Mouse (Mus musculus) small intestine, adult 2 months (tissue): ENCODE measurements around the gene Bmp5. TPM values are rescaled to one million over a fixed set of nuclear protein-coding genes. Genes with fewer than 3 reads are reported as not detected.

Source experiments
- H3K27ac ChIP-seq: fragments of 200-500 bp; 2 replicates; pipeline ENCODE4 v1.5.1; 2012; ENCODE audit warnings: low read depth, low read length, control low read depth, inconsistent platforms; ENCODE audit not compliant: insufficient read depth
- H3K27me3 ChIP-seq: fragments of 200-500 bp; 2 replicates; pipeline ENCODE4 v1.6.1; 2012; ENCODE audit warnings: mild to moderate bottlenecking, moderate library complexity, low read length, inconsistent platforms; ENCODE audit not compliant: control insufficient read depth, insufficient read depth
- H3K36me3 ChIP-seq: fragments of 200-500 bp; 2 replicates; pipeline ENCODE4 v1.6.1; 2012; ENCODE audit warnings: mild to moderate bottlenecking, low read length, control low read depth, inconsistent platforms; ENCODE audit not compliant: control insufficient read depth, insufficient read depth
- H3K4me1 ChIP-seq: fragments of 200-500 bp; 2 replicates; pipeline ENCODE4 v1.6.1; 2012; ENCODE audit warnings: low read length, inconsistent platforms, mixed read lengths; ENCODE audit not compliant: control insufficient read depth, insufficient read depth, insufficient read length
- H3K4me3 ChIP-seq: fragments of 200-500 bp; 2 replicates; pipeline ENCODE4 v1.5.1; 2012; ENCODE audit warnings: low read depth, mild to moderate bottlenecking, control low read depth, inconsistent platforms, low read length, moderate library complexity
- CTCF ChIP-seq: fragments of 200-500 bp; IDR thresholded peaks from 2 replicates; pipeline ENCODE4 v1.5.1; 2012; ENCODE audit warnings: low read depth, mild to moderate bottlenecking, control low read depth, inconsistent platforms, low read length, moderate library complexity, mixed read lengths; ENCODE audit not compliant: insufficient replicate concordance, insufficient read length; ENCODE audit errors: extremely low read depth
- POLR2A ChIP-seq: fragments of 200-500 bp; IDR thresholded peaks from 2 replicates; pipeline ENCODE4 v1.6.1; 2012; ENCODE audit warnings: low read depth, mild to moderate bottlenecking, control low read depth, inconsistent platforms, low read length, moderate library complexity
- WGBS: fragments of 180-500 bp; shearing (Covaris S2); methylation state at CpG from one replicate; pipeline ENCODE4 v1.1.7; 2018; 5-methylcytosine and 5-hydroxymethylcytosine counted together
- polyA plus RNA-seq: library from polyadenylated mRNA; depleted of rRNA; stranded (reverse); fragments of >200 nt; gene quantifications from 2 replicates; pipeline ENCODE4 v1.2.3, GENCODE M21; 2012

The Bmp5 gene
- polyA plus RNA-seq, 1 experiment, result 1.9 TPM

- H3K27ac ChIP-seq, result no peak overlapping the region
- H3K36me3 ChIP-seq, result no peaks in the 10 kb centered on the region
- H3K27me3 ChIP-seq, result no peaks in the 10 kb centered on the region
- H3K4me3 ChIP-seq, result no peak overlapping the region
- TF ChIP-seq POLR2A (no peak), CTCF (no peak)
- no peaks in the 10 kb centered on the region for H3K4me1 ChIP-seq
- 63% methylated on average over 3 of the region's 3 CpGs for WGBS
Observed at GRCm38 (mm10) chr9:75839450-75839849, 64.3 kb downstream of the Bmp5 start.

GRCm38 (mm10) chr9:75840841-75841240, 65.7 kb downstream of the Bmp5 start:
- 77% methylated on average over 6 of the region's 6 CpGs for WGBS
- TF ChIP-seq CTCF (no peak), POLR2A (no peak)
- Histone ChIP-seq H3K27ac (no peak overlapping the region), H3K4me3 (no peak overlapping the region), H3K4me1 (no peaks in the 10 kb centered on the region), H3K36me3 (no peaks in the 10 kb centered on the region), H3K27me3 (no peaks in the 10 kb centered on the region)

GRCm38 (mm10) chr9:75846010-75846409, 70.8 kb downstream of the Bmp5 start:
- no peak overlapping the region for H3K27ac ChIP-seq
- H3K27me3 ChIP-seq, result no peaks in the 10 kb centered on the region
- H3K4me3 ChIP-seq, result no peak overlapping the region
- H3K36me3 ChIP-seq, result no peaks in the 10 kb centered on the region
- TF ChIP-seq POLR2A (no peak), CTCF (no peak)
- H3K4me1 ChIP-seq, result no peaks in the 10 kb centered on the region

GRCm38 (mm10) chr9:75850670-75851228, 75.6 kb downstream of the Bmp5 start:
- no peaks in the 10 kb centered on the region for H3K4me1 ChIP-seq
- no peak overlapping the region for H3K4me3 ChIP-seq
- no peak overlapping the region for H3K27ac ChIP-seq
- TF ChIP-seq CTCF, result no peak
- TF ChIP-seq POLR2A, result no peak
- H3K36me3 ChIP-seq, result no peaks in the 10 kb centered on the region
- 73% methylated on average over 5 of the region's 5 CpGs for WGBS
- H3K27me3 ChIP-seq, result no peaks in the 10 kb centered on the region

DNA sequence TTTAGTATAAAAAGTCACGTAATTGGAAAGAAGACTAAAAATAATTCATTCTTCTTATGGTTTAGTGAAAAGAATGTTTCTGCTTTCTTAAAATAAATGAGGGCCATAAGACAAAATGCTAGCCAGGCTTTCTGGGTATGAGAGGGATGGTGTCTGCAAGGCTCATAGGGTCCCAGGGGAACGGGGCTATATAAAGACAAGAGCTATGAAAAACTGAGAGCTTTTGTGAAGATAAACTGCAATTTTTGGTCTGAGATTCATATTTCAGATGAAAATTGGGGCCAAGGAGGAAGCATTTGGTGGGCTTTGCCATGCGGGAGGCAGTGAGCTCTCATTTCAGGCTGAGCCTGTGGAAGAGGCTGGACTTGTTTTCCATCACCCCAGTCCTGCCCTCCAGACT, 83.0 kb downstream of the Bmp5 start:
- Histone ChIP-seq H3K27ac (no peak overlapping the region), H3K27me3 (no peaks in the 10 kb centered on the region), H3K4me1 (no peaks in the 10 kb centered on the region), H3K4me3 (no peak overlapping the region), H3K36me3 (no peaks in the 10 kb centered on the region)
- TF ChIP-seq POLR2A (no peak), CTCF (no peak)
- 85% methylated on average over 3 of the region's 3 CpGs for WGBS

GRCm38 (mm10) chr9:75858939-75859338, 83.8 kb downstream of the Bmp5 start:
- TF ChIP-seq CTCF, result no peak
- TF ChIP-seq POLR2A, result no peak
- 80% methylated on average over 2 of the region's 2 CpGs for WGBS
- no peak overlapping the region for H3K27ac ChIP-seq
- H3K4me3 ChIP-seq, result no peak overlapping the region
- H3K36me3 ChIP-seq, result no peaks in the 10 kb centered on the region
- H3K27me3 ChIP-seq, result no peaks in the 10 kb centered on the region
- no peaks in the 10 kb centered on the region for H3K4me1 ChIP-seq

DNA sequence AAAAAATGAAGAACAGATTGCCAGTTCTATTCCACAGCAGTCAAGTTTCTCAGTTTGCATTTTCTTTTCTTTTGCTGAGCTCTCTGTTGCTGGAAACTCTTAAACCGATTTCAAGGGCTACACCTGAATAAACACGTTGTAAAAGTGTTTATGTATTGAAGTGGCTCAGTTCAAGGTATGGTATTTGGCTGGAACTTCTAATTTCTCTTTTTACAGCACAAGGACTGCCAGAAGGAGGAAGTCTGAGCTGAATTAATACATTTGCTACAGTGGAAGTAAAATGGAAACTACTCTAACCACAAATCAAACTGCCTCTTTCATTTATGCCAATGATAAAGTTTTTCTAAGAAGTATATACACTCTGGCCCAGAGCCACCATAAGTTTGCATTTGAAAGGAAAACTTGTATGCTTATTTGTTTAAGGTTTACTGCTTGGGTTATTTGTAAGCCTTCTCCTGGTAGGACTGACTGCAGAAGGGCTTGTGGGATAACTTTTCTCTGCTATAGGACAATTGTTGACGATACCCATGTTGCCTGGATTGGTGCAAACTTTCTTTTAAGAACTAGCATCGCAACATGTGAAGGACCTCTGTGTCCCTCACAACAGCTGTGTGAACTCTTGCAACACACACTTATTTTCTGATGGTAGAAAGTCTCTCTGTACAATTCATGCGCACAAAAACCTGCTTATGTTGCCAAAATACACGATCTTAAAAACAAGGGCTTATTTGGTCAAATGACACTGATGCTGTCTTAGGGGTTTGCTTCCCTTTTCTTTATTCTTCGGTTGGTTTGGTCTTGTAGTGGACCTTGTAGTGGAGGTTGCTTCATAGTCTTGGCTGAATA, 95.4 kb downstream of the Bmp5 start:
- Histone ChIP-seq H3K4me3 (no peak overlapping the region), H3K27me3 (no peaks in the 10 kb centered on the region), H3K36me3 (no peaks in the 10 kb centered on the region), H3K4me1 (no peaks in the 10 kb centered on the region), H3K27ac (no peak overlapping the region)
- WGBS, result 61% methylated on average over 7 of the region's 7 CpGs
- TF ChIP-seq POLR2A (no peak), CTCF (no peak)
